Mouse (Mus musculus): ENCODE results near the gene Xylb. TPM values are rescaled to one million over a fixed set of nuclear protein-coding genes. Genes with fewer than 3 reads are reported as not detected.

The Xylb gene
- total RNA-seq, 2 experiments from 2014 or later: 0.13 to 0.14 TPM

GRCm38 (mm10) chr9:119408898-119409664, 51.9 kb downstream of the Xylb start:
- Histone ChIP-seq H3K4me3 (peak overlapping the region; percentile 80), H3K27ac (peak overlapping the region; percentile 95)
- intact Hi-C loops (cut with DNase I): no loop called here
- peak; percentile 80 for DNase-seq
- no peak for TF ChIP-seq CTCF (IDR thresholded peaks at IDR 0.05)

- DNase-seq: peak; percentile 11
- peak overlapping the region; percentile 80 for H3K4me3 ChIP-seq
- H3K27ac ChIP-seq: peak overlapping the region; percentile 95
- TF ChIP-seq CTCF (IDR thresholded peaks at IDR 0.05): no peak
- intact Hi-C loops (cut with DNase I): no loop called here
Measured at GRCm38 (mm10) chr9:119409864-119410263, 52.7 kb downstream of the Xylb start.

- H3K27ac ChIP-seq: peak overlapping the region; percentile 70
- 0 out of 2 replicates have a peak overlapping the region, but pooled peaks have one; percentile 13 for H3K4me3 ChIP-seq
- no peak for TF ChIP-seq CTCF (IDR thresholded peaks at IDR 0.05)
- DNase-seq: no peak
- intact Hi-C loops (cut with DNase I): no loop called here
Measured at GRCm38 (mm10) chr9:119418025-119418424, 60.8 kb downstream of the Xylb start.

GRCm38 (mm10) chr9:119419852-119420438, 62.8 kb downstream of the Xylb start:
- Histone ChIP-seq H3K27ac (peak overlapping the region; percentile 21; the same call in 1 of the 2 replicates), H3K4me3 (no peak overlapping the region)
- TF ChIP-seq CTCF (IDR thresholded peaks at IDR 0.05): no peak
- intact Hi-C loops (cut with DNase I): no loop called here
- DNase-seq: peak; percentile 20

- peak; percentile 88 for DNase-seq
- H3K27ac ChIP-seq: peak overlapping the region; percentile 86
- no peak for TF ChIP-seq CTCF (IDR thresholded peaks at IDR 0.05)
- peak overlapping the region; percentile 33 for H3K4me3 ChIP-seq
- intact Hi-C loops (cut with DNase I): no loop called here
Measured at GRCm38 (mm10) chr9:119425217-119425975, 68.2 kb downstream of the Xylb start.

- Histone ChIP-seq H3K4me3 (no peak overlapping the region), H3K27ac (peak overlapping the region; percentile 86)
- DNase-seq: peak; percentile 31
- no peak for TF ChIP-seq CTCF (IDR thresholded peaks at IDR 0.05)
- intact Hi-C loops (cut with DNase I): loop anchor here (2.0 kb wide), 1 partner anchor 23 kb away; the partner anchor contains the start of gene Acvr2b
Measured at GRCm38 (mm10) chr9:119425976-119426415, 68.8 kb downstream of the Xylb start.

- no peak overlapping the region for H3K4me3 ChIP-seq
- no peak for TF ChIP-seq CTCF (IDR thresholded peaks at IDR 0.05)
- peak overlapping the region; percentile 86; the same call in 1 of the 2 replicates for H3K27ac ChIP-seq
- DNase-seq: peak; percentile 33
- intact Hi-C loops (cut with DNase I): loop anchor here (2.0 kb wide), 1 partner anchor 24 kb away; the partner anchor contains the start of gene Acvr2b
Measured at GRCm38 (mm10) chr9:119426483-119426882, 69.3 kb downstream of the Xylb start.

- peak; percentile 89 for DNase-seq
- Histone ChIP-seq H3K27ac (no peak overlapping the region), H3K4me3 (no peak overlapping the region)
- intact Hi-C loops (cut with DNase I): loop anchor here (1.0 to 10.0 kb wide), 2 partner anchors 73 to 166 kb away; partner anchors contain the start of gene Xylb
- peak; percentile 95 for TF ChIP-seq CTCF (IDR thresholded peaks at IDR 0.05)
Measured at GRCm38 (mm10) chr9:119430311-119430710, 73.1 kb downstream of the Xylb start.

GRCm38 (mm10) chr9:119435855-119436254, 78.7 kb downstream of the Xylb start:
- TF ChIP-seq CTCF (IDR thresholded peaks at IDR 0.05): no peak
- DNase-seq: no peak
- intact Hi-C loops (cut with DNase I): loop anchor here (10.0 kb wide), 1 partner anchor 171 kb away; no protein-coding TSS in a partner anchor
- H3K4me3 ChIP-seq: no peak overlapping the region
- H3K27ac ChIP-seq: no peak overlapping the region

- Histone ChIP-seq H3K4me3 (no peak overlapping the region), H3K27ac (peak overlapping the region; percentile 54)
- DNase-seq: no peak
- intact Hi-C loops (cut with DNase I): loop anchor here (10.0 kb wide), 1 partner anchor 173 kb away; no protein-coding TSS in a partner anchor
- no peak for TF ChIP-seq CTCF (IDR thresholded peaks at IDR 0.05)
Measured at GRCm38 (mm10) chr9:119438065-119438464, 80.9 kb downstream of the Xylb start.

- intact Hi-C loops (cut with DNase I): loop anchor here (10.0 kb wide), 1 partner anchor 174 kb away; no protein-coding TSS in a partner anchor
- peak overlapping the region; percentile 54 for H3K27ac ChIP-seq
- TF ChIP-seq CTCF (IDR thresholded peaks at IDR 0.05): no peak
- DNase-seq: peak; percentile 65
- no peak overlapping the region for H3K4me3 ChIP-seq
Measured at GRCm38 (mm10) chr9:119438498-119439000, 81.4 kb downstream of the Xylb start.

Other genes with a start within 250 kb of the Xylb start
- gene Acaa1b, start 200.3 kb upstream of the Xylb start, total RNA-seq (2021): under 1 TPM; 0.46 to 0.84 TPM
- gene Gm47289, start 198.2 kb upstream of the Xylb start, total RNA-seq (2021): not detected
- gene Slc22a13, start 148.3 kb upstream of the Xylb start, total RNA-seq (2021): not detected
- gene Oxsr1, start 35.0 kb upstream of the Xylb start, total RNA-seq (2021): 10 to 100 TPM; 55.9 to 64.1 TPM
- gene Acaa1a, start 17.7 kb upstream of the Xylb start, total RNA-seq (2021): 10 to 100 TPM; 31.1 to 42.3 TPM
- gene Myd88, start 16.0 kb upstream of the Xylb start, total RNA-seq (2021): 1 to 10 TPM; 4.3 to 5.0 TPM
- gene Slc22a14, start 8.2 kb downstream of the Xylb start, total RNA-seq (2021): not detected
- 10 to 100 TPM; 14.5 to 20.6 TPM for gene Acvr2b, start 44.7 kb downstream of the Xylb start, total RNA-seq (2021)
- 1 to 10 TPM; 1.6 to 2.3 TPM for gene Exog, start 87.6 kb downstream of the Xylb start, total RNA-seq (2021)
- gene Scn5a, start 221.6 kb downstream of the Xylb start, total RNA-seq (2021): under 1 TPM; 0.05 to 0.36 TPM